Mouse (Mus musculus) hindbrain, postnatal 0 days (tissue): Measurements from ENCODE around the gene Edn2. TPM values are rescaled to one million over a fixed set of nuclear protein-coding genes. Genes with fewer than 3 reads are reported as not detected.
A peak's percentile ranks its signal among the peaks of the same experiment; 100 is the strongest.

ENCODE experiments used
- ATAC-seq: fragments of 200-750 bp; cut with Nextera tagmentation; 2 replicates; pipeline ENCODE4 v1.8.0; 2017; ENCODE audit warnings: mild to moderate bottlenecking, moderate TSS enrichment, moderate library complexity
- DNase-seq: peaks from one replicate; pipeline ENCODE4 v3.0.0-alpha.2; 2015; ENCODE audit warnings: low spot score
- H3K27ac ChIP-seq: fragments of 300-500 bp; sonication (generic); 2 replicates; pipeline ENCODE4 v1.5.1; 2014; ENCODE audit warnings: mild to moderate bottlenecking
- H3K27me3 ChIP-seq: fragments of 300-500 bp; sonication (generic); 2 replicates; pipeline ENCODE4 v1.6.1; 2014; ENCODE audit warnings: low read length, mixed read lengths; ENCODE audit not compliant: insufficient read depth
- H3K36me3 ChIP-seq: fragments of 300-500 bp; sonication (generic); 2 replicates; pipeline ENCODE4 v1.6.1; 2014; ENCODE audit warnings: low read length, mixed read lengths; ENCODE audit not compliant: insufficient read depth
- H3K4me1 ChIP-seq: fragments of 300-500 bp; sonication (generic); 2 replicates; pipeline ENCODE4 v1.6.1; 2014; ENCODE audit warnings: antibody characterized with exemption, low read length, mixed read lengths; ENCODE audit not compliant: insufficient read depth
- H3K4me2 ChIP-seq: fragments of 300-500 bp; sonication (generic); 2 replicates; pipeline ENCODE4 v1.6.1; 2014; ENCODE audit warnings: low read depth, mild to moderate bottlenecking, low read length, moderate library complexity, mixed read lengths
- H3K4me3 ChIP-seq: fragments of 300-500 bp; sonication (generic); 2 replicates; pipeline ENCODE4 v1.5.1; 2014; ENCODE audit warnings: low read length
- H3K9ac ChIP-seq: fragments of 300-500 bp; sonication (generic); replicated peaks from 2 replicates; pipeline ENCODE4 v1.6.1; 2014; ENCODE audit warnings: mild to moderate bottlenecking, low read length, moderate library complexity, mixed read lengths
- H3K9me3 ChIP-seq: fragments of 300-500 bp; sonication (generic); 2 replicates; pipeline ENCODE4 v1.6.1; 2016; ENCODE audit warnings: low read length, mixed read lengths
- CTCF ChIP-seq: IDR thresholded peaks from 2 replicates; pipeline ENCODE4 v1.5.1; 2016; ENCODE audit warnings: antibody characterized with exemption, control low read depth, low read depth
- WGBS: fragments of 180-500 bp; shearing (Covaris S2); extraction: QIAGEN DNeasy Blood & Tissue Kit; methylation state at CpG from one replicate; pipeline ENCODE4 v1.1.7; 2014; 5-methylcytosine and 5-hydroxymethylcytosine counted together
- polyA plus RNA-seq: library from polyadenylated mRNA; unstranded; fragments of >200 nt; fragmentation: Nextera tagmentation; extraction: Ambion mirVana; gene quantifications from 2 replicates; pipeline ENCODE4 v1.2.1, GENCODE M21; 2015
- total RNA-seq: library from RNA; depleted of rRNA; stranded (reverse); fragments of >200 nt; gene quantifications from 2 replicates; pipeline ENCODE4 v1.2.3, GENCODE M21; 2014

Edn2 gene
- total and polyA plus RNA-seq, 2 experiments from 2014 or later = 0.25 to 0.94 TPM

GRCm38 (mm10) chr4:120128033-120128432 lies 33.0 kb upstream of the Edn2 start:
- Histone ChIP-seq H3K36me3 (no peaks in the 10 kb centered on the region), H3K9ac (no peak overlapping the region), H3K4me1 (no peaks in the 10 kb centered on the region), H3K27ac (no peak overlapping the region), H3K4me2 (no peak overlapping the region), H3K27me3 (no peaks in the 10 kb centered on the region), H3K4me3 (no peak overlapping the region), H3K9me3 (no peaks in the 10 kb centered on the region)
- ATAC-seq (0 out of 2 replicates have a peak, but pooled peaks have one; percentile 25), DNase-seq (peak; percentile 66)
- TF ChIP-seq CTCF = peak; percentile 21; the same call in 1 of the 2 replicates
- 48% methylated on average over 4 of the region's 4 CpGs for WGBS

DNA sequence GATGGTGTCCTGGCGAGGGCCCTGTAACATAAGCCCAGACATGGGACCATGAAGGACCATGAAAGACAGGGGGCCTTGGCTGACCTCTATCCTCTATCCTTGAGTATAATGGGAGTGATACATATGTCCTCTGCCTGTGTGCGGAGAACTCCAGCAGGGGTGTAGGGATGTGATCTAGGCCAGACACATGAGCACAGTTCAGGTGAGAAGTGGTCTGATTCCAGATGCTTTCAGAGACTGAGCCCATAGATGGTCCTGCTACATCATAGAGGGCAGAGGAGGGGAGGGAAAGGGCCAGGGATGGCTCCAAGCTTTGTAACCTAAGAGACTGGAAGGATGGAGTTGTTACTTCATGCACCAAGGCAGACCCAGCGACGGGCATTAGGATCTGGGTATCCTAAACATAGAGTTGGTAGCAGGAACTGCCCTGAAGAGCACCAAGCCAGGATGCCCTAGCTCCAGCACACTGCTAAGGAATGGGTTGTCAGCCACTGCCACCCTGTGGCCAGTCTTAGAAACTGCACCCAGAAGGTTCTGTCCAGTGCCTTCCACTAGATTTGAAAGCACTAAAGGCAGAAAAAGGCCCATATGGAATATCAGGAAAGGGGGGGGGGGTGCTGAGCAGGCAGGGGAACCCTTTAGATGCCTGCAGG lies 31.6 kb upstream of the Edn2 start:
- no peak overlapping the region for H3K27ac ChIP-seq
- no peak overlapping the region for H3K9ac ChIP-seq
- no peaks in the 10 kb centered on the region for H3K36me3 ChIP-seq
- H3K9me3 ChIP-seq = no peaks in the 10 kb centered on the region
- no peak overlapping the region for H3K4me3 ChIP-seq
- H3K4me2 ChIP-seq = no peak overlapping the region
- peak; percentile 97 for TF ChIP-seq CTCF
- H3K27me3 ChIP-seq = no peaks in the 10 kb centered on the region
- WGBS = 44% methylated on average over 4 of the region's 4 CpGs
- ATAC-seq = peak; percentile 74; the same call in 1 of the 2 replicates
- DNase-seq = peak; percentile 86
- no peaks in the 10 kb centered on the region for H3K4me1 ChIP-seq

- Histone ChIP-seq H3K27ac (no peak overlapping the region), H3K4me2 (no peak overlapping the region), H3K9me3 (no peaks in the 10 kb centered on the region), H3K9ac (no peak overlapping the region), H3K36me3 (no peaks in the 10 kb centered on the region), H3K27me3 (no peaks in the 10 kb centered on the region), H3K4me1 (no peaks in the 10 kb centered on the region), H3K4me3 (no peak overlapping the region)
- ATAC-seq (no peak), DNase-seq (no peak)
- no peak for TF ChIP-seq CTCF
- WGBS = 57% methylated on average over 4 of the region's 4 CpGs
Measured at GRCm38 (mm10) chr4:120130926-120131325, 30.1 kb upstream of the Edn2 start.

DNA sequence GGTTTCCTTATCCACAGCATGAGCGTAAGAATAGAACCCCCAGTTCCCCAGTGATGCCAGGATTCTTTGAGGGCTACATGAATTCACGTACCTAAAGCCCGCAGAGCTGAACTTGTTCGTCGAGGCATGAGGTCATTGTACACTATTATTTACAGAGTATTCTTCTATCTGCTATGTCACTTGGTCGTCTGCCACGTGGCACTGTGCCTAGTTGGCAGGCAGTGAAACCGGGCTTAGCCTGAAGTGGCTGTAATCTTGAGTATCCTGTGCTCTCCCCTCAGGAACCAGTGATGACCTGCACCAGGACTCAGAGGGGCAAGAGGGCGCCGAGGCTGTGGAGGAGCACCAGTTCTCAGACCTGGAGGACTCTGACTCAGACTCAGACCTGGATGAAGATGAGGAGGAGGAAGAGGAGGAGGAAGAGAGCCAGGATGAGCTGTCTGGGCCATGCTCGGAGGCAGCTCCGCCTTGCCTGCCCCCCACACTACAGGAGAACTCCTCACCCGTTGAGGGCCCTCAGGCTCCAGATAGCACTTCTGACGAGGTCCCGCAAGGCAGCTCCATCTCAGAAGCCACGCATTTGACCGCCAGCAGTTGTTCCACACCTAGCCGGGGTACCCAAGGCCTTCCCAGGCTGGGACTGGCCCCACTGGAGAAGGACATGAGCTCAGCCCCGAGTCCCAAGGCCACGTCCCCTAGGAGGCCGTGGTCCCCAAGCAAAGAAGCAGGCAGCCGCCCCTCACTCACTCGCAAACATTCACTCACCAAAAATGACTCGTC lies 29.4 kb upstream of the Edn2 start:
- DNase-seq (peak; percentile 77), ATAC-seq (no peak)
- Histone ChIP-seq H3K9me3 (no peaks in the 10 kb centered on the region), H3K9ac (no peak overlapping the region), H3K4me2 (no peak overlapping the region), H3K27ac (no peak overlapping the region), H3K4me1 (no peaks in the 10 kb centered on the region), H3K36me3 (no peaks in the 10 kb centered on the region), H3K27me3 (no peaks in the 10 kb centered on the region), H3K4me3 (no peak overlapping the region)
- no peak for TF ChIP-seq CTCF
- WGBS = 62% methylated on average over 24 of the region's 24 CpGs

DNA sequence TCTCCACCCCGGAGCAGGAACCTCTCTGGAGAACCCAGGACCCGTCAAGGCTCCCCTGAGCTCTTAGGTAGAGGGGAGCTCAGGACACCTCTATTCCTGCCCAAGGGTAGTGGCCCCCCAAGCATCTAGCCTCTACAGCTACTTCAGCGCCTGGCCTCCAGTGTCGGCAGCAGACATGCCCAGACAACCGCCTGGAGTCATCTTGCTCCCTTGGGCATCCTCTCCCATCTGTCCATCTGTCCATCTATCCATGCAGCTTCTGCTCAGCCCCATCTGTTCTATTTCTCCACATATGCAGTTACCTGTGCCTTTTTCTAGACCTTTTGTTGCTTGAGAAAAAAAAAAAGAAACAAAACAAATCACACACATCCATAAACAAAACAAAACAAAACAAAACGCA lies 26.8 kb upstream of the Edn2 start:
- H3K36me3 ChIP-seq = no peaks in the 10 kb centered on the region
- no peak for ATAC-seq
- H3K27me3 ChIP-seq = no peaks in the 10 kb centered on the region
- DNase-seq = no peak
- no peaks in the 10 kb centered on the region for H3K9me3 ChIP-seq
- no peak overlapping the region for H3K27ac ChIP-seq
- no peak for TF ChIP-seq CTCF
- H3K4me2 ChIP-seq = no peak overlapping the region
- 67% methylated on average over 6 of the region's 6 CpGs for WGBS
- H3K9ac ChIP-seq = no peak overlapping the region
- no peak overlapping the region for H3K4me3 ChIP-seq
- no peaks in the 10 kb centered on the region for H3K4me1 ChIP-seq

GRCm38 (mm10) chr4:120141810-120142209 lies 19.2 kb upstream of the Edn2 start:
- Histone ChIP-seq H3K27ac (no peak overlapping the region), H3K27me3 (no peaks in the 10 kb centered on the region), H3K9ac (no peak overlapping the region), H3K4me2 (no peak overlapping the region), H3K4me1 (no peaks in the 10 kb centered on the region), H3K4me3 (no peak overlapping the region), H3K36me3 (no peaks in the 10 kb centered on the region), H3K9me3 (no peaks in the 10 kb centered on the region)
- ATAC-seq = no peak
- WGBS = 50% methylated on average over 1 of the region's 1 CpGs
- peak; percentile 20 for DNase-seq
- TF ChIP-seq CTCF = no peak

- no peaks in the 10 kb centered on the region for H3K9me3 ChIP-seq
- H3K9ac ChIP-seq = no peak overlapping the region
- H3K4me1 ChIP-seq = no peaks in the 10 kb centered on the region
- 70% methylated on average over 9 of the region's 9 CpGs for WGBS
- no peak overlapping the region for H3K27ac ChIP-seq
- DNase-seq = no peak
- no peaks in the 10 kb centered on the region for H3K36me3 ChIP-seq
- H3K27me3 ChIP-seq = no peaks in the 10 kb centered on the region
- no peak for ATAC-seq
- H3K4me2 ChIP-seq = no peak overlapping the region
- H3K4me3 ChIP-seq = no peak overlapping the region
- no peak for TF ChIP-seq CTCF
Measured at GRCm38 (mm10) chr4:120142905-120143304, 18.1 kb upstream of the Edn2 start.
